Mouse (Mus musculus) liver, embryonic 13.5 days (tissue): ENCODE results near the gene Ccdc103. TPM values are rescaled to one million over a fixed set of nuclear protein-coding genes. Genes with fewer than 3 reads are reported as not detected.

Source experiments
- ATAC-seq: fragments of 200-750 bp; cut with Nextera tagmentation; 2 replicates; pipeline ENCODE4 v1.8.0; 2017; ENCODE audit warnings: low read depth, mild to moderate bottlenecking, moderate number of reproducible peaks, moderate library complexity
- DNase-seq: peaks from one replicate; pipeline ENCODE4 v3.0.0; 2022
- H3K27ac ChIP-seq: fragments of 300-500 bp; sonication (generic); 2 replicates; pipeline ENCODE4 v1.5.1; 2015; ENCODE audit warnings: moderate library complexity, mild to moderate bottlenecking, inconsistent platforms
- H3K27me3 ChIP-seq: fragments of 300-500 bp; sonication (generic); 2 replicates; pipeline ENCODE4 v1.6.1; 2015; ENCODE audit warnings: mild to moderate bottlenecking, inconsistent platforms
- H3K36me3 ChIP-seq: fragments of 300-500 bp; sonication (generic); 2 replicates; pipeline ENCODE4 v1.6.1; 2015; ENCODE audit warnings: mild to moderate bottlenecking, inconsistent platforms
- H3K4me1 ChIP-seq: fragments of 300-500 bp; sonication (generic); replicated peaks from 2 replicates; pipeline ENCODE4 v1.6.1; 2015; ENCODE audit warnings: inconsistent platforms
- H3K4me2 ChIP-seq: fragments of 300-500 bp; sonication (generic); 2 replicates; pipeline ENCODE4 v1.6.1; 2015; ENCODE audit warnings: inconsistent platforms, mild to moderate bottlenecking, moderate library complexity
- H3K4me3 ChIP-seq: fragments of 300-500 bp; sonication (generic); replicated peaks from 2 replicates; pipeline ENCODE4 v1.5.1; 2015; ENCODE audit warnings: mild to moderate bottlenecking, inconsistent platforms
- H3K9ac ChIP-seq: fragments of 300-500 bp; sonication (generic); 2 replicates; pipeline ENCODE4 v1.6.1; 2015; ENCODE audit warnings: mild to moderate bottlenecking, inconsistent platforms
- H3K9me3 ChIP-seq: fragments of 300-500 bp; sonication (generic); replicated peaks from 2 replicates; pipeline ENCODE4 v1.6.1; 2016; ENCODE audit warnings: inconsistent platforms
- WGBS: fragments of 180-500 bp; shearing (Covaris S2); methylation state at CpG from one replicate; pipeline ENCODE4 v1.1.7; 2015; ENCODE audit not compliant: insufficient replicate concordance; 5-methylcytosine and 5-hydroxymethylcytosine counted together
- polyA plus RNA-seq: library from polyadenylated mRNA; unstranded; fragments of >200 nt; fragmentation: Nextera tagmentation; extraction: Ambion mirVana; gene quantifications from 2 replicates; pipeline ENCODE4 v1.2.1, GENCODE M21; 2015

The Ccdc103 gene
- polyA plus RNA-seq, 1 experiment from 2014 or later: 0.91 TPM

DNA sequence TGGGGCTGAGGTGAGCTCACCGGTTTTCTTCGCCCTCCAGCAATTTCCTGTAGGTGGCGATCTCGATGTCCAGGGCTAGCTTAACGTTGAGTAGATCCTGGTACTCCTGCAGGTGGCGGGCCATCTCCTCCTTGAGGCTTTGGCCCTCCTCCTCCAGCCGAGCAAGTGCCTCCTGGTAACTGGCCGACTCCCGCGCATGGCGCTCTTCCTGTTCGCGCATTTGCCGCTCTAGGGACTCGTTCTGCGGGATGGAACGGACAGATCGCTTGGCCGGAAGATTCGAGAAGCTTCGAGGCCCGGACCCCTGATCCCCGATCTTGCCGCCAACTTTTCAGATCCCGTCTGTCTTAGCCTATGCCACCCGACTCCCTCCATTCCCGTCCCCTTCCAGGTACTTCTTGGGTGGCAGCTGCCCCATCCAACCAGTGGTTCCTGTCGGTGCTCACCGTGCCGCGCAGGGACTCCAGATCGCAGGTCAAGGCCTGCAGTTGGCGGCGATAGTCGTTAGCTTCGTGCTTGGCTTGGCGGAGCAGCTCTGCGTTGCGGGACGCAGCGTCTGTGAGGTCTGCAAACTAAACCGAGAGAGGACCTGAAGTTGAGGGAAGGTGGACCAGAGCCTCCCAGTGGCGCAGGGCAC lies 12.1 kb downstream of the Ccdc103 start:
- WGBS: 5% methylated on average over 43 of the region's 43 CpGs

DNA sequence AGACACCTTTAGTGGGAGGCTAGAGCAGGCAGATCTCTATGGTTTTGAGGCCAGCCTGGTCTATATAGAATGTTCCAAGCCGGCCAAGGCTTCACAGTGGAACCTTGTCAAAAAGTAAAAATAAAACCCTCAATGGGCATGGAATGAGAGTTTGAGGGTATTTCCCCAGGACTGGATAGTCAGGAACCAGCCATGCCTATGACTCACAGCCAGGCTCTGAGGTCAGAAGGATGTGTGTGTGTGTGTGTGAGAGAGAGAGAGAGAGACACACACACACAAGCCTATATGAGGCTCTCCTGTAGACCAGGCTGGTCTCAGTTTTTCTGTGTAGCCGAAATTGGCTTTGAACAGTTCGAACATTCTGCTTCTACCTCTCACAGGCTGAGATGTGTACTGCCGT lies 13.7 kb downstream of the Ccdc103 start:
- H3K4me2 ChIP-seq: peak overlapping the region; percentile 91
- no peak for DNase-seq
- no peaks in the 10 kb centered on the region for H3K36me3 ChIP-seq
- peak overlapping the region; percentile 68 for H3K4me3 ChIP-seq
- no peak for ATAC-seq
- peaks cover 44% of the 10 kb centered on the region for H3K27me3 ChIP-seq
- H3K9me3 ChIP-seq: no peaks in the 10 kb centered on the region
- peaks cover 77% of the 10 kb centered on the region for H3K4me1 ChIP-seq
- WGBS: 78% methylated on average over 4 of the region's 4 CpGs
- H3K27ac ChIP-seq: peak overlapping the region; percentile 96
- H3K9ac ChIP-seq: peak overlapping the region; percentile 92

More for the DNA sequence above, 12.1 kb downstream of the Ccdc103 start:
- Histone ChIP-seq H3K4me1 (peaks cover 77% of the 10 kb centered on the region), H3K36me3 (no peaks in the 10 kb centered on the region), H3K9ac (peak overlapping the region; percentile 92), H3K27me3 (peaks cover 58% of the 10 kb centered on the region), H3K4me2 (peak overlapping the region; percentile 91), H3K4me3 (peak overlapping the region; percentile 68), H3K27ac (peak overlapping the region; percentile 96), H3K9me3 (no peaks in the 10 kb centered on the region)
- ATAC-seq (peak; percentile 71), DNase-seq (peak; percentile 76)

DNA sequence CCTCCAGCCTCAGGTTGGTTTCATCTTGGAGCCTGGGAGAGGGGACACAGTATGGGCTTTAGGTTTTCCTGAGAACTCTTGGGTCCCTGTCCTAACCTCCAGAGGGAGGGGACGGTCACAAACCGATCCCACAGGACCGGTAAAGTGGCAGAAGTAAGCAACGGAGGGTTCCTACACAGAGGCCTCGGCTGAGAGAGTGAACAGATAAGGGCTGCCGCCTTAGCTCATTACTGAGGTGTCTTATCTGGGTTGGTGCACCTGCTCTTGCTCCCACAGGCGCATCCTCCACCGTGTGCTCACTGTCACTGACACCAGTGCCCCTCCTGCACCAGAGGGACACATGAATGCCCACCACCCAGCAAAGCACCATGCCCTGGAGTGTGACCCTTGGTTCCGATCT lies 14.8 kb downstream of the Ccdc103 start:
- Histone ChIP-seq H3K4me1 (peaks cover 73% of the 10 kb centered on the region), H3K27ac (peak overlapping the region; percentile 96), H3K27me3 (peaks cover 39% of the 10 kb centered on the region), H3K9me3 (no peaks in the 10 kb centered on the region), H3K9ac (peak overlapping the region; percentile 92), H3K36me3 (no peaks in the 10 kb centered on the region), H3K4me3 (peak overlapping the region; percentile 68), H3K4me2 (peak overlapping the region; percentile 91)
- 15% methylated on average over 9 of the region's 9 CpGs for WGBS
- ATAC-seq (peak; percentile 98), DNase-seq (peak; percentile 75)

DNA sequence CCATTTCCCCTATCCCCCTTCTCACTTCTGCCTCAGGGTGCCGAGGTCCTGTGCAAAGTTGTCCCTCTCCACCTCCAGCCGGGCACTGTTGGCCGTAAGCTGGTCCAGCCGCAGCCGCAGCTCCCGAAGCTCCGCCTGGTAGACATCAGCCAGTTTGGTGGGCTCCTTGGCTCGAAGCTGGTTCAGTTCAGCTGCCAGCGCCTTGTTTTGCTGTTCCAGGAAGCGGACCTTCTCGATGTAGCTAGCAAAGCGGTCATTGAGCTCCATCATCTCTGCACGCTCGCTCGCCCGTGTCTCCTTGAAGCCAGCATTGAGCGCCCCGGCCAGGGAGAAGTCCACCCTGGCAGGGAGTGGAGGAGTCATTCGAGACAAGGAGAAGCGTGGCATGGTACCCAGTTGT lies 15.6 kb downstream of the Ccdc103 start:
- H3K4me2 ChIP-seq: peak overlapping the region; percentile 91
- 76% methylated on average over 20 of the region's 20 CpGs for WGBS
- H3K27ac ChIP-seq: peak overlapping the region; percentile 96
- H3K27me3 ChIP-seq: peaks cover 37% of the 10 kb centered on the region
- peak overlapping the region; percentile 92; the same call in 1 of the 2 replicates for H3K9ac ChIP-seq
- ATAC-seq: no peak
- H3K4me3 ChIP-seq: no peak overlapping the region
- no peak for DNase-seq
- no peaks in the 10 kb centered on the region for H3K9me3 ChIP-seq
- no peaks in the 10 kb centered on the region for H3K36me3 ChIP-seq
- peaks cover 71% of the 10 kb centered on the region for H3K4me1 ChIP-seq

DNA sequence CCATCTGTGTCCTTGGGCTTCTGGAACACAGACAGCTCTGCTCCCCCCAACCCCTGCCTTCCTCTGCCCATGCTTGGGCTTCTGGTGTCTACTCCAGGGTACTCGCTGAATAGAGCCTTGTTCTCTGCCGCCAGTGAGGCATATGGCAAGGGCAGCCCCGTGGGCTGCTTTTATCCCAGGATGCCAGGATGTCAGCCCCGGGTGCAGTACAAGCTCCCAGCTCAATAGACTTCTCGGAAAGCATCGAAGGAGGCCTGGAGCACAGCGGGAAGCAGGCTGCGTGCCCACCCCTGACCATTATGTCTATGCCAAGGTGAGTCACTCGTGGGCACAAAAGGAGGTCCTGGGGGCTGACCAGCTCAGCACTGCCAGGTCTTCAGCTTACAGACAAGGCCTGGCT lies 17.4 kb downstream of the Ccdc103 start:
- Histone ChIP-seq H3K9ac (no peak overlapping the region), H3K36me3 (no peaks in the 10 kb centered on the region), H3K27me3 (peaks cover 29% of the 10 kb centered on the region), H3K27ac (no peak overlapping the region), H3K9me3 (no peaks in the 10 kb centered on the region), H3K4me2 (no peak overlapping the region), H3K4me1 (peaks cover 53% of the 10 kb centered on the region), H3K4me3 (no peak overlapping the region)
- 81% methylated on average over 9 of the region's 9 CpGs for WGBS
- no peak for DNase-seq
- no peak for ATAC-seq

DNA sequence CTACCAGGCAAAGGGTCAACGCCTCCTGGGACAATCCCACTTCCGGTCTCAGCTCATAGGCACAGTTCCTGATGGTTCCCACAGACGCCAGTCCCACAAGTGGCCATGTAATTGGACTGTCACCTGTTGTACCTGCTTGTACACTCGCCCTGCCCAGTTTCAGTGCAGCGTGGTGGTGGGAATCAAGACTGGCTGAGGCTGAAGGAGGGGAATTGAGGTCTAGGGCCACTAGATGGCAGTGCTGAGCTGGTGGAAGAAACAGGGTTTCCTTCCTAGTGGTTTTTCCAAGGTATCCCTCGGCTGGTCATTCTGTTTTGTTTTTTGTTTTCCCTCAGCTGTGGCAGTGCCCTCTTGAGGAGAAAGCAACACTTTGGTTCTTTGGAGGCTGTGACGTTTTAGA lies 19.8 kb downstream of the Ccdc103 start, which contains the start of gene Gfap:
Gfap (minus strand) TSS at position 150 of the 400 bp plus-strand sequence.
- peak; percentile 62 for DNase-seq
- H3K4me3 ChIP-seq: no peak within 1 kb of the TSS
- H3K27ac ChIP-seq: peak within 1 kb of the TSS; percentile 1; the same call in 1 of the 2 replicates
- ATAC-seq: no peak
- H3K9ac ChIP-seq: no peak within 1 kb of the TSS
- peaks cover 18% of the 10 kb centered on the region for H3K36me3 ChIP-seq
- no peaks in the 10 kb centered on the region for H3K9me3 ChIP-seq
- no peak within 1 kb of the TSS for H3K4me2 ChIP-seq
- peaks cover 35% of the 10 kb centered on the region for H3K4me1 ChIP-seq
- peaks cover 12% of the 10 kb centered on the region for H3K27me3 ChIP-seq
- WGBS: 12% methylated on average over 7 of the region's 7 CpGs

DNA sequence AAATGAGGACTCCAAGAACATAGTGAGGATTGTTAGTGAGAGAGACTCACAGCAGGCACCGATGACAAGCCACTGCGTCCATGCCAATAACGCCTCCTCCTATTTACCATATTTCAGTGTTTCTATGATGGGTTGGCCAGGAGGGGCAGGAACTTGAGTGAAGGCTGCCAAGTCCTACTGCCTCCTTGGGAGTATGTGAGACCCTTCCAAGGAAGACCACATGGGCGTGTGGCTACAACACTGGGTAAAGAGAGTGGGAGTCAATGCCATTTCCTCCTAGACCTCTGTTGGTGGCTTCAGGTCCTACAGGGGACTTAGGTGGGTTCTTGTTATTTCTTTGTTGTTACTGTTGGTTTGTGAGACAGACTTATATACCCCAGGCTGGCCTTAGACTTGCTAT lies 20.2 kb downstream of the Ccdc103 start:
- Histone ChIP-seq H3K27me3 (peaks cover 12% of the 10 kb centered on the region), H3K9me3 (no peaks in the 10 kb centered on the region), H3K4me1 (peaks cover 31% of the 10 kb centered on the region), H3K27ac (peak overlapping the region; percentile 1; the same call in 1 of the 2 replicates), H3K4me2 (no peak overlapping the region), H3K36me3 (peaks cover 22% of the 10 kb centered on the region), H3K9ac (no peak overlapping the region), H3K4me3 (no peak overlapping the region)
- no peak for ATAC-seq
- 52% methylated on average over 4 of the region's 4 CpGs for WGBS
- DNase-seq: no peak

DNA sequence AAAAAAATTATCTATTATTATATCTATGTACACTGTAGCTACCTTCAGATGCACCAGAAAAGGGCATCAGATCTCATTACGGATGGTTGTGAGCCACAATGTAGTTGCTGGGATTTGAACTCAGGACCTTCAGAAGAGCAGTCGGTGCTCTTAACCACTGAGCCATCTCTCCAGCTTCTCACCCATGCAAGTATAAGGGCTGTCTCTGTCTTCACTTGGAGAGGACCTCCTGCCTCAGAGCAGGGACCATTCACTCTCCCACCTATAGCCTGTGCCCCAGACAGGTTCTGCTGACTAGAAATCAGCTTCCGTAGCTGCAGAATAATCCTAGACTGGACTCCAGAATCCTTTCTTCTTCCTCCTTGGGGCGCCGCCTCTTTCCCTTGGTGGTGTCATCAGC lies 21.1 kb downstream of the Ccdc103 start:
- Histone ChIP-seq H3K36me3 (peaks cover 31% of the 10 kb centered on the region), H3K9ac (no peak overlapping the region), H3K9me3 (no peaks in the 10 kb centered on the region), H3K4me3 (no peak overlapping the region), H3K27ac (no peak overlapping the region), H3K4me2 (no peak overlapping the region), H3K27me3 (peaks cover 6% of the 10 kb centered on the region), H3K4me1 (peaks cover 22% of the 10 kb centered on the region)
- no peak for ATAC-seq
- no peak for DNase-seq
- 75% methylated on average over 5 of the region's 5 CpGs for WGBS

DNA sequence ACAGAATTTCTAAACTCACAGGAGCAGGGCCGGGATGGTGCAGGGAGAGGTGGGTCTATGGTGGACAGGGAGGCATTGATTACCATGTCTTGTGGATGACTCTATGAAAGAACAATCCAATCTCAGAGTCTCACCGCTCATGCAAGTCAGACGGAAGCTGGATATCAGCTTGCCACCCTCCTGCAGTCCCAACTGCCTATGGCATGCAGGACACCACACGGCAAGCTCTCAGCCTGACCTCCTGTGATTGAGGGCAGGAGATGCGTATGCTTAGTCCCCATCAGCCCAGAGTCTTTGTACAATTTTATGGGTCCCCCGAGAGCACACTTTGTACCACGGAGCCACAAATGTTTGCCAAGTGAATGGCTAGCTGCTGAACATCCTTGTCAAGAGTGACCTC lies 22.6 kb downstream of the Ccdc103 start:
- Histone ChIP-seq H3K9ac (no peak overlapping the region), H3K4me1 (peaks cover 15% of the 10 kb centered on the region), H3K9me3 (no peaks in the 10 kb centered on the region), H3K4me3 (no peak overlapping the region), H3K27me3 (no peaks in the 10 kb centered on the region; the same call in none of the 2 replicates), H3K27ac (no peak overlapping the region), H3K36me3 (peaks cover 47% of the 10 kb centered on the region), H3K4me2 (no peak overlapping the region)
- ATAC-seq: no peak
- DNase-seq: no peak
- WGBS: 80% methylated on average over 7 of the region's 7 CpGs

DNA sequence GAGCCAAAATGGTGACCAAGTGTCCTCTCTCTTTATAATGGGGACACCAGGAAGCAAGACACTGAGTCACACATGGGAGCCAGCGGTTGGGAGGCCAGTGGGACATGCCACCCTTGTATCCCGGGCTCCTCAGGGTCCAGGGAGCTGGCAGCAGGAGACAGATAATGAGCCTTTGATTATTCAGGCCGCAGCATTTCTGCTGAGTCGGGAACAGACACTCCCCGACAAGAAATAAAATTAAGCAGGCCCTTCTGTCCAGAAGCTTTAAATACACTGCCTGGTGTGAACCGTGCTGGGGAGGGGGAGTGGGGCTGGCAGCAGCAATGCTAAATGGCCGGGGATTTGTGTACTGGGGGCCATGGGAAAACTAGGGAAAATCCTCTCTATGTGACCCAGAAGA lies 30.4 kb downstream of the Ccdc103 start:
- H3K36me3 ChIP-seq: peaks cover 99% of the 10 kb centered on the region
- WGBS: 82% methylated on average over 7 of the region's 7 CpGs
- H3K4me2 ChIP-seq: no peak overlapping the region
- H3K9me3 ChIP-seq: no peaks in the 10 kb centered on the region
- no peaks in the 10 kb centered on the region for H3K4me1 ChIP-seq
- DNase-seq (no peak), ATAC-seq (no peak)
- H3K4me3 ChIP-seq: no peak overlapping the region
- no peak overlapping the region for H3K27ac ChIP-seq
- no peak overlapping the region for H3K9ac ChIP-seq
- H3K27me3 ChIP-seq: no peaks in the 10 kb centered on the region

DNA sequence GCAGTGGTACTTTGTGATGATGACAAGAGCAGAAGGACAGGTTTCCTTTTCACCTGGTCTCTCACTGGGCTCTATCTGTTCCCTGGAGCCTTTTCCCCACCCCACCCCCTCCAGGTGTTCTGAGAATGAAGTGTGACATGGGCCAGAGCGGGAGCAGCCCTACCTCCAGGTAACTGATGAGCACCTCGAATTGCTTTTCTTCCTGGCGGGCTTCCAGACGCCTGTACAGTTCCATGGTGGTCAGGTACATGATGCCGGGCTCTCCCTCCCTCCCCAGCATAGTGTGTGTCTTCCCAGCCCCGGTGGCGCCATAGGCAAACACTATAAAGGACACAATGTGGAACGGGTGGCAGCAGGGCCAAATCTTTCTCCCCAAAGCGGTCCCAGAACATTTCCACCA lies 34.4 kb downstream of the Ccdc103 start:
- no peaks in the 10 kb centered on the region for H3K9me3 ChIP-seq
- no peak overlapping the region for H3K4me3 ChIP-seq
- H3K27me3 ChIP-seq: no peaks in the 10 kb centered on the region
- WGBS: 86% methylated on average over 9 of the region's 9 CpGs
- no peak for ATAC-seq
- H3K4me1 ChIP-seq: no peaks in the 10 kb centered on the region; the same call in 1 of the 2 replicates
- H3K36me3 ChIP-seq: peaks cover 79% of the 10 kb centered on the region
- DNase-seq: no peak
- H3K4me2 ChIP-seq: no peak overlapping the region
- no peak overlapping the region for H3K27ac ChIP-seq
- no peak overlapping the region for H3K9ac ChIP-seq

DNA sequence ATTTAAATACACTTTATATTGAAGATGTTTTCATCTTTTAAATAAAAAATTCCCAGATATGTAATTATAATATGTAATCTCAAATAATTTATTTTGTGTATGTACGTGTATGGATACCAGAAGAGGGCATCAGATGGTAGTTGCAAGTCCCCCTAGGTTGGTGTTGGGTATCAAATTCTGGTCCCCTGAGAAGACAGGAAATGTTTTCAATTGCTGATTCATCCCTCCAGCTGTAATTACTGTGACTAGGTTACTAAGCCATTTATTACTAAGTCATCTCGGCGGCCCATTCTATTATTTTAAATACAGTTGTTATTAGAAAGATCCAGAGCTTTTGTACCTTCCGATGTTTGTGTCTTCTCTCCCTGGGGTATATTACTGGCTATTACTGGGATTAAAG lies 37.1 kb downstream of the Ccdc103 start:
- Histone ChIP-seq H3K4me2 (no peak overlapping the region), H3K36me3 (peaks cover 79% of the 10 kb centered on the region), H3K9ac (no peak overlapping the region), H3K27me3 (no peaks in the 10 kb centered on the region), H3K27ac (no peak overlapping the region), H3K9me3 (no peaks in the 10 kb centered on the region), H3K4me3 (no peak overlapping the region), H3K4me1 (peaks cover 25% of the 10 kb centered on the region)
- DNase-seq (no peak), ATAC-seq (no peak)
- 89% methylated on average over 4 of the region's 4 CpGs for WGBS
